Mouse (Mus musculus) myocyte (in vitro differentiated cells): ENCODE results near the gene Kctd19. TPM values are rescaled to one million over a fixed set of nuclear protein-coding genes. Genes with fewer than 3 reads are reported as not detected.

Source experiments
- H3K27me3 ChIP-seq: one replicate; pipeline ENCODE4 v1.6.1; 2011; ENCODE audit not compliant: control insufficient read depth, insufficient read depth, insufficient read length
- H3K36me3 ChIP-seq: one replicate; pipeline ENCODE4 v1.6.1; 2011; ENCODE audit not compliant: control insufficient read depth, insufficient read depth
- H3K4me2 ChIP-seq: one replicate; pipeline ENCODE4 v1.6.1; 2011; ENCODE audit warnings: low read depth, control low read depth
- H3K4me3 ChIP-seq: one replicate; pipeline ENCODE4 v1.5.1; 2011; ENCODE audit warnings: mild to moderate bottlenecking, control low read depth, moderate library complexity
- H3K79me2 ChIP-seq: one replicate; pipeline ENCODE4 v1.6.1; 2011; ENCODE audit not compliant: control insufficient read depth, insufficient read depth
- H3ac ChIP-seq: one replicate; pipeline ENCODE4 v1.6.1; 2011; ENCODE audit not compliant: control insufficient read depth, insufficient read length
- CEBPB ChIP-seq: IDR thresholded peaks from 2 replicates; pipeline ENCODE4 v1.6.1; 2011; ENCODE audit warnings: mild to moderate bottlenecking, moderate library complexity; ENCODE audit not compliant: poor library complexity, insufficient read depth, severe bottlenecking
- E2F4 ChIP-seq: IDR thresholded peaks from one replicate; pipeline ENCODE4 v1.6.1; 2011; ENCODE audit warnings: mild to moderate bottlenecking, control low read depth, moderate library complexity; ENCODE audit not compliant: insufficient read depth
- MAX ChIP-seq: IDR thresholded peaks from one replicate; pipeline ENCODE4 v1.6.1; 2011; ENCODE audit warnings: low read depth, mild to moderate bottlenecking, control low read depth
- MYOD1 ChIP-seq, 3 experiments: IDR thresholded peaks; one replicate each; pipeline ENCODE4 v1.6.1; 2011; ENCODE audit warnings: control low read depth in 2 of 3, low read depth in 2 of 3, mild to moderate bottlenecking in 2 of 3, moderate library complexity in 1 of 3; ENCODE audit not compliant: insufficient read length in 2 of 3, control insufficient read depth in 1 of 3
- MYOG ChIP-seq, 3 experiments: IDR thresholded peaks; one replicate each; pipeline ENCODE4 v1.6.1; 2011; ENCODE audit warnings: control low read depth in 2 of 3, low read depth in 2 of 3, mild to moderate bottlenecking in 2 of 3; ENCODE audit not compliant: insufficient read length in 2 of 3, control insufficient read depth in 1 of 3, insufficient read depth in 1 of 3
- POLR2A ChIP-seq: IDR thresholded peaks from one replicate; pipeline ENCODE4 v1.6.1; 2011; ENCODE audit warnings: low read depth, mild to moderate bottlenecking, control low read depth, moderate library complexity; ENCODE audit not compliant: insufficient read length
- POLR2AphosphoS2 ChIP-seq: IDR thresholded peaks from one replicate; pipeline ENCODE4 v1.6.1; 2011; ENCODE audit warnings: low read depth, control low read depth; ENCODE audit not compliant: insufficient read length
- REST ChIP-seq: IDR thresholded peaks from one replicate; pipeline ENCODE4 v1.6.1; 2011; ENCODE audit warnings: mild to moderate bottlenecking, control low read depth, moderate library complexity; ENCODE audit not compliant: insufficient read depth, insufficient read length
- SRF ChIP-seq: IDR thresholded peaks from one replicate; pipeline ENCODE4 v1.6.1; 2011; ENCODE audit warnings: low read depth; ENCODE audit not compliant: control insufficient read depth, insufficient read length
- TCF12 ChIP-seq: IDR thresholded peaks from one replicate; pipeline ENCODE4 v1.6.1; 2011; ENCODE audit warnings: mild to moderate bottlenecking, control low read depth; ENCODE audit not compliant: poor library complexity, insufficient read depth, severe bottlenecking
- TCF3 ChIP-seq: IDR thresholded peaks from one replicate; pipeline ENCODE4 v1.6.1; 2011; ENCODE audit warnings: low read depth, control low read depth; ENCODE audit not compliant: insufficient read length
- USF1 ChIP-seq: IDR thresholded peaks from one replicate; pipeline ENCODE4 v1.6.1; 2011; ENCODE audit warnings: low read depth, mild to moderate bottlenecking, control low read depth, moderate library complexity
- polyA plus RNA-seq: library from polyadenylated mRNA; unstranded; fragments of >200 nt; fragmentation: generic; extraction: Trizol; gene quantifications from one replicate; pipeline ENCODE4 v1.2.1, GENCODE M21; 2012; ENCODE audit warnings: missing spikeins

Gene Kctd19
- polyA plus RNA-seq, 1 experiment: not detected

GRCm38 (mm10) chr8:105356681-105357080, 56.6 kb downstream of the Kctd19 start:
- Histone ChIP-seq H3K79me2 (no peaks in the 10 kb centered on the region), H3ac (no peak overlapping the region), H3K4me3 (no peak overlapping the region), H3K4me2 (no peak overlapping the region), H3K36me3 (no peaks in the 10 kb centered on the region), H3K27me3 (no peaks in the 10 kb centered on the region)
- no peak for TF ChIP-seq TCF12
- TF ChIP-seq TCF3: no peak
- no peak for TF ChIP-seq MYOD1 (IDR thresholded peaks at IDR 0.05; ENCODE audit: control insufficient read depth in 1 of 3, insufficient read length in 2 of 3, low read depth in 2 of 3)
- TF ChIP-seq USF1: no peak
- TF ChIP-seq POLR2A: no peak

- TF ChIP-seq REST (no peak), MYOG (IDR thresholded peaks at IDR 0.05; ENCODE audit: control insufficient read depth in 1 of 3, insufficient read depth in 1 of 3, insufficient read length in 2 of 3, low read depth in 2 of 3) (no peak), CEBPB (no peak), E2F4 (no peak), TCF12 (no peak), MAX (no peak), MYOD1 (IDR thresholded peaks at IDR 0.05; ENCODE audit: control insufficient read depth in 1 of 3, insufficient read length in 2 of 3, low read depth in 2 of 3) (no peak), POLR2A (no peak), TCF3 (no peak), USF1 (no peak), POLR2AphosphoS2 (no peak), SRF (no peak)
- Histone ChIP-seq H3K36me3 (no peaks in the 10 kb centered on the region), H3K79me2 (peaks cover 5% of the 10 kb centered on the region), H3K4me3 (no peak overlapping the region), H3K4me2 (no peak overlapping the region), H3ac (no peak overlapping the region), H3K27me3 (no peaks in the 10 kb centered on the region)
These were observed 57.9 kb downstream of the Kctd19 start for GRCm38 (mm10) chr8:105355179-105356024.

GRCm38 (mm10) chr8:105354549-105354948, 58.8 kb downstream of the Kctd19 start:
- no peaks in the 10 kb centered on the region for H3K27me3 ChIP-seq
- no peak overlapping the region for H3K4me3 ChIP-seq
- H3K79me2 ChIP-seq: peaks cover 5% of the 10 kb centered on the region
- H3ac ChIP-seq: no peak overlapping the region
- no peak for TF ChIP-seq USF1
- no peak for TF ChIP-seq REST
- TF ChIP-seq CEBPB: no peak
- no peaks in the 10 kb centered on the region for H3K36me3 ChIP-seq
- H3K4me2 ChIP-seq: no peak overlapping the region

- Histone ChIP-seq H3K36me3 (no peaks in the 10 kb centered on the region), H3K79me2 (peaks cover 9% of the 10 kb centered on the region)
These were observed 59.6 kb downstream of the Kctd19 start for GRCm38 (mm10) chr8:105353583-105354135.

GRCm38 (mm10) chr8:105350186-105350585, 63.1 kb downstream of the Kctd19 start:
- Histone ChIP-seq H3ac (no peak overlapping the region), H3K79me2 (peaks cover 27% of the 10 kb centered on the region), H3K4me2 (peak overlapping the region; percentile 89), H3K4me3 (peak overlapping the region; percentile 94), H3K36me3 (no peaks in the 10 kb centered on the region), H3K27me3 (no peaks in the 10 kb centered on the region)
- TF ChIP-seq MYOG (IDR thresholded peaks at IDR 0.05; ENCODE audit: control insufficient read depth in 1 of 3, insufficient read depth in 1 of 3, insufficient read length in 2 of 3, low read depth in 2 of 3) (no peak), MYOD1 (IDR thresholded peaks at IDR 0.05; ENCODE audit: control insufficient read depth in 1 of 3, insufficient read length in 2 of 3, low read depth in 2 of 3) (no peak), TCF12 (no peak), POLR2A (no peak), MAX (no peak), REST (no peak), USF1 (no peak), E2F4 (no peak), TCF3 (no peak), SRF (no peak), CEBPB (no peak), POLR2AphosphoS2 (no peak)

More at GRCm38 (mm10) chr8:105353583-105354135, 59.6 kb downstream of the Kctd19 start:
- Histone ChIP-seq H3ac (no peak overlapping the region), H3K4me3 (no peak overlapping the region), H3K4me2 (no peak overlapping the region), H3K27me3 (no peaks in the 10 kb centered on the region)
- no peak for TF ChIP-seq MYOG (IDR thresholded peaks at IDR 0.05; ENCODE audit: control insufficient read depth in 1 of 3, insufficient read depth in 1 of 3, insufficient read length in 2 of 3, low read depth in 2 of 3)
- no peak for TF ChIP-seq TCF12
- no peak for TF ChIP-seq MYOD1 (IDR thresholded peaks at IDR 0.05; ENCODE audit: control insufficient read depth in 1 of 3, insufficient read length in 2 of 3, low read depth in 2 of 3)
- TF ChIP-seq MAX: no peak
